Mouse (Mus musculus): ENCODE measurements at regions not wholly inside any gene's neighbourhood (a gene's known extent, or its start where the extent isn't known, plus 50 kb on each side); places are given as distances from the start of the nearest gene placed in this dataset.

DNA sequence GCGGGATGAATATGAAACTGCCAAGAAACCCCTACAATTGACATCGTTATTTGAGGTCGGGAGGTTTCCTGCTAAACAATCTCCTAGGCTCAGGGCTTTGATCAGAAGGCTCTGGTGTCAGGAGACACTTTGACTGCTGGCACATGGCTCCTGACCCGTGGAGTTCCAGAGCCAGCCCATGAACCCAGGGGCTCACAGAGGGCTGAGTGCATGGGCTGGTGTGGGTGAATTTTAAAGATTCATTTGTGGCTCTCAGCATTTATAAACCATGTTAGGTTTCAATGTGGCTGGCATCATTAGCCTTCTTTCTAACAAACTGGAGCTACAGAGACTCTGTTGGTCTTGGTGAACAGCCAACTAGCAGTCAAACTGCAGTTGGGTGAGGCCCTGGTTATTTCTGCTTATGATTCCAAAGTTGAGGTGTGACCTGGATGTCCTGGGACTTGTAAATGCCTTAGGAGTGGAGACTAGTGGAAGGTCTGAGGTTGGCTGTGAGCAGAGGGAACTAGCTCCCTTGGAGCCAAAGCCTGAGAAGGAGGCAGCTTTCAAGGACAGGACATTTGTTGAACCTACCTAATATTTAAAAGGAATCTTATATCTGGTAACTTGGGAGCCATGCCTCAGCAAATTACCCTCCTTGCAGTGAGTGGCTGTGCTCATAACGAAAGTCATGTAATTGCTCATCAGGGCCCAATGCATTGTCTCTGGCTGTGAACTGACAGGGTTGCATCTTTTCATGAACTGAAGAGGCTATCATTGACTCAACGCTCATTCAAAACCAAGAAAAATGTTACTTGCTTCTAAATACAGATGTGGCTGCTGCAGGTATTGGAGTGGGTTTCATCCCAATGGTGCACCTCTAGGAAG lies 108.0 kb upstream of the Mki67 start:
- no peak for DNase-seq

DNA sequence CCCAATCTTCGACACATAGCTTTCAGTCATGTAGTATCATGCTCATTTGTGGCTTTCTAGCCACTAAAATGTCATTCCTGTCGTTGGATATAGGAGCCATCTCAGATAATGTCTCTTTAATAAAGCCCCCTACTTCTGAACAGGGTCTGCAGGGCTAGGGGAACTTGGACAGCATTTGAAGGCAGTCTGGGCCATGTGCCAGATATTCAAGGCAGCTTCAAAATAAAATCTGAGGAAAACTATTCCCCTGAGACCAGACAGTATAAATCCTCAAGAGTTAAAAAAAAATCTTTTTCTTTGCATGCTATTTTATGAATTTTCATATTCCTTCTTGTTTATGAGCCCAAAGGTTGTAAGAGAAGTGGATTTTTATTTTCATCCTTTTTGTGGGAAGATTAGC lies 113.1 kb upstream of the Mki67 start:
- DNase-seq, result no peak

DNA sequence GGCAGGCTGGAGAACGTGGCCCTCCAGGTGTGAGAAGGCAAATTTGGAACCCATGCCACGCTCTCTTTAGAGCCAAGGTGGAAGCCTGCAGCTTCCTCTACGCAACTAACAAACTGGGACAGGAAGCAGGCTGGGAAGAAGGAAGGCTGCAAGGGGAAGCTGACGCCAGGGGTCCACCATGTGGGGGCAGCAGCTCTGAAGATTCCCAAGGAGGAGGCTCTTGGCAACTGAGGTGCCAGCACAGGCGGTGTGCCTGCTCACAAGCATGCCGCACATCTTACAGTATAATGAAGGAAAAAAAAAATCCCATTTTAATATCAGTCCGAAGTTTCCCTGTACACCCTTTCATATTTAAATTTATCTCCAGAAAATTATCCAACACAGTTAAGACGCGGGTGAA lies 117.3 kb upstream of the Mki67 start:
- DNase-seq, result peak; percentile 5

DNA sequence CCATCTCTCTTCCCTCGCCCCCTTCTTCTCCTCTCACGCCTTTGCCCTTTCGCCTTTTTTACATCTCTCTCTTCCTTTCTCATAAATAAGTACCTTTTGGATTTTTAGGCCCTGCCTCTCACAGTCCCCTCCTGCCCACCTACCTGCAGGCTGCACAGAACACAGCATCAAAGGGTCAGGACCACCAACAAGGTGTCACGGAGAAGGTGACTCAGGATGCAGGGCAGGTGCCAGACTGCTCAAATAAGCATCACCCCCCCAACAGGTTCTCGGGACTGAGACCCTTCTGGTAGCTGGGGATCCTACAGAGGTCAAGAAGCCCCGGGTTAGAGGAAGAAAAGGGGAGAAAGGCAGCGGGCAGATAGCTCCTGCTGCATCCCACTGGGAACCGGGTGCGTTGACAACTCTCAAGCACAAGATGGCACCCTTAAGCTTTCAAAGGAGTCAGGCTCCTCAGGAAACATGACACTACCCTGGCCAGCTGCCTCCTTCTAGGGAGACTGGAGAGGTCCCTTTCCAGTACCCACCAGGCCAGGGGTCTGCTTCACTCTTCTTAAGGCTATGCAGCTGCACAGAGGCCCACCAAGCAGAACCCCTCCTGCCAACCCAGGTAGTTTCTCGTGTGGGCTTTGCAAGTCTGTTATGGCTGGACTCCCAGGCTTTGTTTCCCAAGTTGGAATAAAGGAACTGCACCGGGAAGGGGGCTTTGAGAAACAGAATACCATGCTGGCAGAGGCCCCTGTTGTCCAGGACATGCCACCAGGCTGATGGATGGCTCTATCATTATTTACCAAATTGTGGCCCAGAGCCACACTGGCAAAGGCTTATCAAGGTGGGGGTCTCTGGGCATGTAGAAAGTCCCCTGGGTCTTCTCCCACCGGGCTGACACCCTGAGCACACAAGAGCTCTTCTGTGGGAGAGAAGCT lies 120.9 kb upstream of the Mki67 start:
- peak; percentile 63 for DNase-seq

DNA sequence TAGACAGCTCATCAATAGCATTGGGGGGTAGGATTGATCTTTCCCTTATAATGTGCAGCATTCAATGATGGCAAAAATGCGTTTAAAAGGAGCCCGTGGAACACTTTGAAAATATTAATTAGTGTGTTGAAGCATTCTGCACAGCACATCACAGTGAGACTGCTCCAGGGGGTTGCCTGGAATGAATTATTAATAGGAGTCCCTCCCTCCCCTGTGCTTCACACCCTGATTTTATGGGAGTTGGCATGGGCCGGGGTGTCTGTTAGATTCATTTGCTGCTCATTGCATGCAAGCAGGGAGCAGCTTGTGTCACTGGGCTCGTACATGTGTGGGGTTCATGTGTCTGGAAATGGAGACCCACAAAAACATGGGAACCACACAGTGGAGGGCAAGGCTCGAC lies 127.9 kb upstream of the Mki67 start:
- no peak for DNase-seq

DNA sequence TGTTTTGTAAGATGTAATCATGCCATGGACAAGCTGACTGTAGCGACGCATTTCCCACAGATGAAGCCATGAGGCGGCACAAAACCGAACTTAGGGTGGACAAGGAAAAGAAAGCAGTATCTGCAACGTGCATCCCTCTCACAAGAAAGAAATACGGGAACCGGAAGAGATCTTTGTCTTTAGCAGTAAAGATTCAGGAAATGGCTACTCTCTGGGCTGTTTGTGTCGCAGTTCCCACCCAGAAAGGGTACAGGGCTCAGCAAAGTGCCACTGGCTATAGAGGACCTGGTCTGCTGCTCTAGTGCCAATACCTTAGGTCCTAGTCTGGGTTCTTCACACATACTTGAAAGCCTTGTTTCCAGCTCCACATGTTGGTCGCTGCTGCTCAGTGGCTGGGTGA lies 131.1 kb upstream of the Mki67 start:
- no peak for DNase-seq

DNA sequence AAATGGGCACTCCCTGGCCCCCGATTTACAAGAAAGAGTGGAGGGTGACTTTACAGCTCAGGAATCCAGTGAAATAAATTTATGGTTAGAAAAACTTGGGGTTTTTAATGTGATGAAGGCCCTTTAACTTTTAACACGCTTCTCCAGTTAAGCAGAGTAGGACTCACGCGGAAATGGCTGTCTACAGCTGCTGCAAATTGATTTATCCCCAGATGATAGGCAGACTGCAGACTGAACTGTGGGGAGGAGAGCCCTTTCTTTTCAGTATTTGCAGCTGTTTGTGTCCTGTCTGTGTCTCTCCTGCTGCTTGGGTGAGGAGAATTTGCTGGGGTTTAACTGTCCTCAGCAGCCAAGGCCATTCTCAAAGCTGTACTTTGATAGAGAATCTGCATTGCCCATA lies 132.0 kb upstream of the Mki67 start:
- DNase-seq, result no peak

DNA sequence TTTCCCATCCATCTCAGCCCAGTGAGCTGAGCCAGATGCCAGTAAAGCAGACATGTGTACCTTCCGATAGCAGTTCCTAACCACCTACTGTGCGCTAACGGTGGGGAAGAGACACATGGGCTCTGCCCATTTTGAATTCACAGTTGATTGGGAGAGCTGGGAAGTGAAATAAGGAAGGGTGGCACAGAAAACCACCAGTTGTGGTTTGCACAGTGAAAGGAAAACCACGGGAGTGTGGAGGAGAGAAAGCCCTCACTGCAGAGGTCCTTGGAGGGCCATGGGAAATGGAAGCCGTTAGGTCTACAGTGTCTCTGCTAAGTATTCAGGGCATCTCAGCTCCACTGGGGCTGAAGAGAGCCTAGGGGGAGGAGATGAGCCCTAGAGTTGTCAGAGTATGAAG lies 132.7 kb upstream of the Mki67 start:
- DNase-seq, result no peak

DNA sequence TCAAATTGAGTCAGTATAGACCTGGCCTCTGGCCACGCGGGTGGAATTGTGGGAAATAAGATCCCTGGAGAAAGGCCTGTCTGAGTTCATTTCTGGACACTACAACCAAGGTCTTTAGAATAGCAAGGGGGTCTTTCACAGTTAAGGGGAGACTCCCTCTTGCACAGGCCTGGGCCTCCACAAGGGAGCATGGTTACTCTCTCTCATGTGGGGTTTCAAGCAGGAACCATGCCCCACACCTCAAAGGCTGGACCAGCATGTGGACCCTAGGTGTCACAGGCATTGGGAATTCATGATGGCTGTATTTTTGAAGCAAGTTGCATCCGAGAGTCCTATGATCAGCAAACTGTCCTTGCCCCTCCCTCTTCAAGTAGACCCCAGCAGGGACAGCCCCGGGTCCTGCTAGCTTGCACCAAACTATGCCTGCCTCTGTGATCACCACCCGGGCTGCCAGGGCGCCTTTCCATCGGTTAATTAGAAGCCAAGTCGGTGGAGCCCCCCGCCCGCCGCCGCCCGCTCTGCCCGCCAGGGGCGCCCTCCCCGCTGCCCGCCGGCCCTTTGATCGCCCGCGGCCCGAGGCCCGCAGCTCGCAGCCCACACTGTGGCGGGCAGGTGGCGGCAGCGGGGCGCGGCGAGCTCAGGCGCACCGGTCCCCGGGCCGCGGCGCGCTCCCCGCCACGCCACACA lies 137.1 kb upstream of the Mki67 start:
- DNase-seq, result no peak

DNA sequence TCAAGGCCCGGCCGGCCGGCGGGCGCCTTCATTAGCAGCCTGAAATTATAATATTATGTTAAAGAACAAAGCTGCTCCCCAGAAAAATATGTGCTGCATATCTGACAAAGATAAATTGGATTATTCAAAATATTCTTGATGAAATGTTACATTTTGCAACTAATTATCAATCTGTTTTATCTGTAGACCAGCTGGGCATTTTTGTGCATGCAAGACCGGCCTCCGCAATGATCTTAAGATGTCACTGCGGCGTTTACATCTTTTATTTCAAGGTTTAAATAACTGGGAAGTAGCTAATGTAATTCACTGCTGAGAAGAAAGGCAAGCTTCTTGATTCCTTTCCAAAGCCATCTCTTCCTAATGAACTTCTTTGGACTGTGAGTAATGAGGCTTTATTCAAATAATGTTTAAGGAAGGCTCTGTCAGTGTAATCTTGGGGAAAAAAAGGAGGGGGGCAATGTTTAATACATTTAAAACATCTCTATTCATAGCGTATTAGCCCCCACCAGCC lies 137.7 kb upstream of the Mki67 start:
- DNase-seq, result no peak

DNA sequence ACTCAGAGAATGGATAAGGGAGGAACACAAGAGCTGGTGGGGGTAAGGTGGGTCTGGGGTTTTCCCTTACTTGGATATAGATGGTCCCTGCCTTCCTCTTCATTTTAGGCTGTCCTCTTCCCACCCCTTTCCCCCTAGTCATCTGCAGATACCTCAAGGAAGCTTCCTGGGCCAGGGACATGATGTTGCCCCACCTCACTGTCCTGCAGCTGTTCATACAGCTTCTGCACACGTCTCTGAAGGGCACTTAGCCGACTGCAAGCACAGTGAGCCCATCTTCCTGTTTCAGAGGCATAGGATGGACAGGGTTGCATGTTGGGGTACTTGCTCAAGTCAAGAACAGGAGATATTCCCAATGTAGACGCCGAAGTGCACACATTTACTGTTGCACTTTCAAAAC lies 144.1 kb upstream of the Mki67 start:
- DNase-seq, result no peak

DNA sequence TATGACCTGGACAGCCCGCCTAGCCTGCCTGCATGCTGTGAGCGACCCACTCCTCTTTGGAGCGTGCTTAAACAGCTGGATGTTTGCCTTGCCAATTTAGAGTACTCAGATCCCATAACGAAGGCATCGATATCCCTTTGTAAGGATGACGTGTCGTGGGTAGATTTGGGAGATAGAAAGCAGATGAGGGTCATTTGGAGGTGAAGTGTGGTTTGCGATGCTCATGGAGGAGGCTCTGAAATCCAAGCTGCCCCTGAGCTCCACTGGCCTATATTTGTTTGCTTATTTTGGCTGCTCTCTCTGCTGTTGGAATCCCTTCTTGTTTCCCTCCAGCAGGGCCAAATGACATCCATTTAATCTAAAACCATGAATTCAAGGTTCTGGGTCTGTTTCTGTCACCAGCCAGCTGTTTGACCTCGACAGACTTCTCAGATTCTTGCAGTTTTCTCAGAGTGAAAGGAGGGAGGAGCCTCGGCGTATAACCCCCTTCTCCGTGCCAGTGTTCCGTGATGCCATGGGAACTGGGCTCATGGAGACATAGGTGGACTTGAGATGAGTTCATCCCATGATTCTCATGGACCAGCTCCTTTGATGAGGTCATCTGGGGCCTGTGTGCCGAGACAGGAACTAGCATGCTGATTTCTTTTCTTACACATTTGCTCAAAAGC lies 144.7 kb upstream of the Mki67 start:
- no peak for DNase-seq

DNA sequence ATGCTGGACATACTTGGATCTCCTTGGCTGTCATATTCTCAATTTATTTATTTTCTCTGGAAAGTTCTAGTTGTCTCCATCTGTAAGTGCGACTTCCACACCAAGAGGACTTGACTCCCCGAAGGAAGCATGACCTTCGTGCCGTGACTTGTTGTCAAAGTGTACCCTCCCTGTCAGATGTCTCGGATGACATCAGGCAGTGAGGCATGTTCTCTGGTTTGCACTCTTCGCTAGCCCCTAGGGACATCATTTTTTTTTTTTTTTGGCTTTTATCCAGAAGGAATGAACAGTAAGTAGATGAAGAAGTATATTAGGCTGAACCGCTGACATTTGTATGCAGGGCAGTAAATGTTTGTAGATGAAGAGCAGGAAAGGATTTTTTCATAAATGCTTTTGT lies 145.2 kb upstream of the Mki67 start:
- no peak for DNase-seq

DNA sequence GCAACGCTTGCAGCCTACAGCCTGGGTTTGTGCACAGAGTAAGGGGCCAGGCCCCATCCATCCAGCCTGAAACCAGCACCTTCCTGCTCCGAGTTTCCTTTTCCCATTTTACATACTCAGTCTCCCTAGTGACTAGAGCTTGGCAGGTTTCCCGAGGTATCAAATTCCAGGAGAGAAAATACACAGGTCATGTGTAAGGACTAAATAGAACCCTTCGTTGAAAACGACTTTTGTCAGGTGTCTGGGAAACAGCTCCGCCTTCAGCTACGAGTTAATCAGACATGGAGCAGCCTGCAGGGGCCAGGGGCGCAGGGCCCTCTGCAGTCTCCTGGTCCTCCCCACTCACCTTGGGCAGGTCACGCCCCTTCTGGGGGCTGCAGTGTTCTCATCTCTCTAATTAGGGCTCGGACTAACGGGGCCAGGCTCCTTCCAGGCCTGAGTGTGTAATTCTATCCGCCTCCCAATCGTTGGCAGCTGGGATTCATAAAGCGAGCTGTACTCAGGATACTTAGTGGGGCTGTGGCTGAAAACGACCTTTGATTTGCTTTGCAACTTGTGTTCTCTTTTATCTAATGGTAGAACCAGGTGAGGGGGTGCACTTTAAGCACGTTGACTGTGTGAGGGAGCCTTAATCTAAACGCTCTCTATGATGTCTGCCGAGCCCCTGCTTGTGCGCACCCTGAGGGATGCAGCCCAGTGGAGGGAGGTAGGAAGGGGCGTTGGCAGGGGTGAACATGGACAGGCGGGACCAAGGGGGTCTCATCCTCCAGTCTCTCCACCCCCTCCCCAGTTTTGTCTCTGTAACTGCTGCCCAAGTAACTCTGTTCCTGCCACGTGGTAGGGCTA lies 147.6 kb upstream of the Mki67 start:
- no peak for DNase-seq

DNA sequence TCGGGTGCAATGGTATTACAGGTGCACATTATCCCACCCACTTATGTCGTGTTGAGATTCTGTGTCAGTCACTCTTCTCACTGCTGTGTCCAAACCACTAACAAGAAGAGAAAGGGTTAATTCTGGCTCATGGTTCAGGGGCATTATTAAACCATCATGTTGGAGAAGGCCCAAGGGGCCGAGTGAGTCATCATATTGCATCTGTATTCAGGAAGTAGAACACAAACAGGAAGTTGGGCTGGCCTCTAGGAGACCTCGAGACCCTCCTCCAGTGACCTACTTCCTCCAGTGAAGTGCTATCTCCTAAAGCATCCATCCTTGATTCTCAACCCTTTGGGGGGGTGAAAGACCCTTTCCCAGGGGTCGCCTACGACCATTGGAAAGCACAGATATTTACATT lies 154.8 kb upstream of the Mki67 start:
- no peak for DNase-seq

DNA sequence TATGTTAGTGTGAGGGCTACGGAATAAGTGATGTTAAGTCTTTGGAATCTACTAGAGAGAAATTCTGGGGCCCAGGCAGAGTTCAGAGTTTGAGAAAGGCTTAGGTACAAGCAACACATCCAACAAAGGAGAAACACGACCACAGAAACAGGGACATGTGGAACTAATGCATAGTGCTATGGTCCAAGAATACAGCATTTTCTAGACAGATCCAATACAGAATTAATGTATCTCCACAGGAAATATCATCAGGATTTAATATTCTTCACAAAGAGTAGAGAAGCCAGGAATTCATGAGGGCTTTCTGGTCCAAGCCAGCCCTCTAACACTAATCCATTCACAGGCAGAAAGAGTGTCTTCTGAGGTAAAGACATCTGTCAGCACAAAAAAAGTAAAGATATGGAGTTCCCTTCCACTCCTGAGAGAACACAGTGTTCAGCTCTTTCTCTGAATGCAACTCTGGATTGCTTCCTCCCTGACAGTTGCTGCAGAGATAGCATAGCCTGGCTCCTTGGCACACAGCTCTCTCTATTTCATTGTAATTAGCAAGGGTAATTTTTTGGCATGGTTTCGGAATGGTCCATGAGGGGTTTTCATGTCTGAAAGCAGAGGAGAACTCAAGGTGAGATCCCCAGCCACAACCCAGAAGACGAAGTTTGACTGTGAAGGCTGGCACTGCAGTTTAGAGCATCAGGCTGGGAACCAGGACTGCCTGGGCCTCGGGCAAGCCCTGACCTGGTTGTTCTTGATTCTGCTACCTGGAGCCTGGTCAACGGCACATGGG lies 161.1 kb upstream of the Mki67 start:
- no peak for DNase-seq

DNA sequence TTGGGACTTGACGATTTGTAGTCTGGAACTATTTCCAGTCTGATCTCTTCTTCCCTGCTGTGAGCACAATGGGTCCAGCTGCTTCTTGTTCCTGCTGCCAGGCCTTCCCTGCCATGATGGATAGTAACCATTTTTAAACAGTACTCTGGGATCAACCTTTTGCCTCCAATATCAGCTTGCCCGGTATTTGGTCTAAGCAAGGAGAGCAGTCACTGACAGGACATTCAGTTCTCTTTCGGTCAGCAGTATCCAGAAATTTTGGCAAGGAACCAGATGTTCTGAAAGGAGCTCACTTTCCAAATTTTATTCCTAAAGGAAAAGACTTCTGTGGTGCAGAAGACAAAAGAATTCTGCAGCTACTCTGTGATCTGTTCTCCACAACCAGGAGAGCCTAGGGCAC lies 162.6 kb upstream of the Mki67 start:
- DNase-seq, result no peak

DNA sequence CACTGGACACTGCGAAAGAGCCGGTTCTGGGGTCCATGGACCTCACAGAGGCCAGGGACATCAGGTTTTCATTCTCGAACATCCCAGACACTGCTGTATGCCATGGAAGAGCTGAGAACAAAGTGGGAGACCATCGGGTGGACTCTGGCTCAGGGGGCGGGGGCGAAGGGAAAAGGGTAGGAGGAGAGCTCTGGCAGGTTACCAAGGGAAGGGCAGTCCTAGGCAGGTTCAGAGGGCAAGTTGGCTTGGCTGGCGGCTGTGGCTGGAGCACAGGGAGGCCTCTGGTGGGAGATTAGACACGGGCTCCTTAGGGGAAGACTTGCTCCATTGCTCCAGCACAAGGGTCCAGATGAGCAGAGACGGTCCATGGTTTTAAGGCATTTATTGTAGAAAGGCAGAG lies 164.3 kb upstream of the Mki67 start:
- DNase-seq, result no peak

DNA sequence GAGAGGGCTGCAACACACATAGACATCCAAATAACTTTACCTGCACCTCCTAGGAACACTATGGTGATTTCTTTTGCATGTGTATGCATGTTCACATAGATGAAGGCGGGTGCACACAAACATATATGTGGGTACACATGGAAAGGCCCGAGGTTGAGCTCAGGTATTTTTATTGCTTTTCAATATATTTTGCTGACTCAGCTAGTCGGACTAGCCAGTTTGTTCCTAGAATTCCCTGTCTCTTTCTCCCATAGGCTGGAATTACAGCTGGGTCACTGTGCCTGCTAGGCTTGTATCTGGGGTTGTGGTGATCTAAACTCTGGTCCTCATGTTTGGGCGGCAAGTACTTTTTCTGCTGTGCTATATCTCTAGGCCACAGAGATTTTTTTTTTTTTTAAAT lies 166.1 kb upstream of the Mki67 start:
- no peak for DNase-seq

DNA sequence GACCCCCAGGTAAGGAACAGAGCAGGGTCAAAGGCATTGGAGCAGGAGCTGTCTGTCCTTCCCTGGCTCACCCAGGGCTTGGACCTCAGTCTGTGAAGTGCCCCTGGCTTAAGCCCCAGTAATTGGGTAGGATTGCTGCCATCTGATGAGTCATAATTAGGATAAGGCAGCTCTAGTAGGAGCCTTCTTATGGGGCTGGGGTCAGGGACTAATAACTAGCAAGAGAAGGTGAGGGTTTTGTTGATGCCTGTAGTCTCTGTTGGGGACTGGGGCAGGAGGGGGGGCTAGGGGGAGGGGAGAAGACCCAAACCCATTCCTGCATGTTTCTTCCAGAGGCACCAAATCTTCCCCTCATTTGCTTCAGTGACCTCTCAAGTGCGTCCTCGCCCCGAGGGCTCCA lies 172.4 kb upstream of the Mki67 start:
- DNase-seq, result no peak

Data from right cerebral cortex, adult 18-20 months (tissue).